Mouse (Mus musculus): ENCODE measurements at regions not wholly inside any gene's neighbourhood (a gene's known extent, or its start where the extent isn't known, plus 50 kb on each side); places are given as distances from the start of the nearest gene placed in this dataset.

DNA sequence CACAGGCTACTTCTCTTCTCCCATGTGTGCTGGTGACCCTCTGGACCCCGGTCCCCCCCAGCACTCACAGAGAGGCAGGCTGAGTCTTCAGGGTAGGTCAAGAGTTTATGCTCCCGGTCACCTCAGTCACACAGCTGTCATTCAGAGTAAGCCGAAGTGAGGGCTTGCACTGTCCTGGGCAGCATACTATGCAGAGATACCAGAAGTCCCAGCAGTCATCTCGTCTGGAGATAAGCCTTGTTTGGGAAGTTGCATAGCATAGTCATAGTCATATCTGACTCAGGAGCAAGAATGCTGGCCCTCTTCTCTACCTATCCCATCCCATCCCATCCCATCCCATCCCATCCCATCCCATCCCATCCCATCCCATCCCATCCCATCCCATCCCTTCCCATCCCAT lies 1211.5 kb upstream of the A1bg start:
- TF ChIP-seq CTCF (IDR thresholded peaks at IDR 0.05; ENCODE audit: borderline replicate concordance, control insufficient read depth, extremely low read depth, insufficient read depth, low read length, poor library complexity) (no peak), POLR2A (IDR thresholded peaks at IDR 0.05; ENCODE audit: control insufficient read depth, extremely low read depth, insufficient read depth, low read length, poor library complexity) (no peak)
